Mouse (Mus musculus): ENCODE measurements around the gene Bcas3. TPM values are rescaled to one million over a fixed set of nuclear protein-coding genes. Genes with fewer than 3 reads are reported as not detected.

The Bcas3 gene
- polyA plus RNA-seq, 1 experiment from 2014 or later = 19.1 TPM

GRCm38 (mm10) chr11:85766811-85767210, 413.8 kb downstream of the Bcas3 start:
- 67% methylated on average over 6 of the region's 6 CpGs for WGBS (ENCODE audit: insufficient replicate concordance)
- peaks cover 7% of the 10 kb centered on the region; the same call in 1 of the 2 replicates for H3K4me1 ChIP-seq (ENCODE audit: control insufficient read depth, low read depth, low read length)
- no peak overlapping the region for H3K4me3 ChIP-seq (ENCODE audit: low read depth, low read length)

GRCm38 (mm10) chr11:85769740-85770139, 416.8 kb downstream of the Bcas3 start:
- H3K9ac ChIP-seq (ENCODE audit: low read depth, low read length) = no peak overlapping the region
- 67% methylated on average over 2 of the region's 2 CpGs for WGBS (ENCODE audit: insufficient replicate concordance)
- no peaks in the 10 kb centered on the region for H3K9me3 ChIP-seq (replicated peaks; ENCODE audit: control insufficient read depth, low read length)
- H3K4me2 ChIP-seq (ENCODE audit: low read depth, low read length) = no peak overlapping the region
- no peak overlapping the region for H3K27ac ChIP-seq (ENCODE audit: low read length)
- no peak for ATAC-seq (ENCODE audit: low read depth)
- peaks cover 61% of the 10 kb centered on the region for H3K27me3 ChIP-seq (ENCODE audit: control insufficient read depth, insufficient read depth, low read depth, low read length)
- no peaks in the 10 kb centered on the region for H3K36me3 ChIP-seq (ENCODE audit: control insufficient read depth, insufficient read depth)
- no peak overlapping the region for H3K4me3 ChIP-seq (ENCODE audit: low read depth, low read length)
- peaks cover 7% of the 10 kb centered on the region; the same call in 1 of the 2 replicates for H3K4me1 ChIP-seq (ENCODE audit: control insufficient read depth, low read depth, low read length)

More at GRCm38 (mm10) chr11:85766811-85767210, 413.8 kb downstream of the Bcas3 start:
- Histone ChIP-seq H3K9ac (ENCODE audit: low read depth, low read length) (no peak overlapping the region), H3K9me3 (replicated peaks; ENCODE audit: control insufficient read depth, low read length) (no peaks in the 10 kb centered on the region), H3K4me2 (ENCODE audit: low read depth, low read length) (no peak overlapping the region), H3K36me3 (ENCODE audit: control insufficient read depth, insufficient read depth) (no peaks in the 10 kb centered on the region), H3K27ac (ENCODE audit: low read length) (no peak overlapping the region), H3K27me3 (ENCODE audit: control insufficient read depth, insufficient read depth, low read depth, low read length) (peaks cover 58% of the 10 kb centered on the region)
- no peak for ATAC-seq (ENCODE audit: low read depth)

- Histone ChIP-seq H3K27ac (ENCODE audit: low read length) (no peak overlapping the region), H3K27me3 (ENCODE audit: control insufficient read depth, insufficient read depth, low read depth, low read length) (peaks cover 51% of the 10 kb centered on the region), H3K36me3 (ENCODE audit: control insufficient read depth, insufficient read depth) (no peaks in the 10 kb centered on the region), H3K9me3 (replicated peaks; ENCODE audit: control insufficient read depth, low read length) (no peaks in the 10 kb centered on the region), H3K4me2 (ENCODE audit: low read depth, low read length) (no peak overlapping the region), H3K4me3 (ENCODE audit: low read depth, low read length) (no peak overlapping the region), H3K4me1 (ENCODE audit: control insufficient read depth, low read depth, low read length) (peaks cover 7% of the 10 kb centered on the region), H3K9ac (ENCODE audit: low read depth, low read length) (no peak overlapping the region)
- no peak for ATAC-seq (ENCODE audit: low read depth)
- WGBS (ENCODE audit: insufficient replicate concordance) = 40% methylated on average over 4 of the region's 4 CpGs
These were observed 420.4 kb downstream of the Bcas3 start for GRCm38 (mm10) chr11:85773391-85773790.

GRCm38 (mm10) chr11:85774707-85775106, 421.7 kb downstream of the Bcas3 start:
- no peak overlapping the region for H3K9ac ChIP-seq (ENCODE audit: low read depth, low read length)
- H3K27me3 ChIP-seq (ENCODE audit: control insufficient read depth, insufficient read depth, low read depth, low read length) = peaks cover 57% of the 10 kb centered on the region
- 48% methylated on average over 6 of the region's 6 CpGs for WGBS (ENCODE audit: insufficient replicate concordance)

GRCm38 (mm10) chr11:85775492-85775891, 422.5 kb downstream of the Bcas3 start:
- peak; percentile 27; the same call in 1 of the 2 replicates for ATAC-seq (ENCODE audit: low read depth)
- H3K27ac ChIP-seq (ENCODE audit: low read length) = no peak overlapping the region
- 48% methylated on average over 7 of the region's 7 CpGs for WGBS (ENCODE audit: insufficient replicate concordance)

More at GRCm38 (mm10) chr11:85774707-85775106, 421.7 kb downstream of the Bcas3 start:
- Histone ChIP-seq H3K36me3 (ENCODE audit: control insufficient read depth, insufficient read depth) (no peaks in the 10 kb centered on the region), H3K9me3 (replicated peaks; ENCODE audit: control insufficient read depth, low read length) (no peaks in the 10 kb centered on the region), H3K4me2 (ENCODE audit: low read depth, low read length) (no peak overlapping the region), H3K4me3 (ENCODE audit: low read depth, low read length) (no peak overlapping the region), H3K4me1 (ENCODE audit: control insufficient read depth, low read depth, low read length) (peaks cover 2% of the 10 kb centered on the region), H3K27ac (ENCODE audit: low read length) (no peak overlapping the region)
- ATAC-seq (ENCODE audit: low read depth) = no peak

GRCm38 (mm10) chr11:85776861-85777360, 423.9 kb downstream of the Bcas3 start:
- Histone ChIP-seq H3K36me3 (ENCODE audit: control insufficient read depth, insufficient read depth) (no peaks in the 10 kb centered on the region), H3K9me3 (replicated peaks; ENCODE audit: control insufficient read depth, low read length) (no peaks in the 10 kb centered on the region), H3K9ac (ENCODE audit: low read depth, low read length) (no peak overlapping the region), H3K4me3 (ENCODE audit: low read depth, low read length) (no peak overlapping the region), H3K27me3 (ENCODE audit: control insufficient read depth, insufficient read depth, low read depth, low read length) (peaks cover 67% of the 10 kb centered on the region), H3K4me1 (ENCODE audit: control insufficient read depth, low read depth, low read length) (no peaks in the 10 kb centered on the region; the same call in none of the 2 replicates), H3K4me2 (ENCODE audit: low read depth, low read length) (no peak overlapping the region), H3K27ac (ENCODE audit: low read length) (no peak overlapping the region)
- no peak for ATAC-seq (ENCODE audit: low read depth)
- 64% methylated on average over 7 of the region's 7 CpGs for whole genome bisulfite sequencing (ENCODE audit: insufficient replicate concordance)

More at GRCm38 (mm10) chr11:85775492-85775891, 422.5 kb downstream of the Bcas3 start:
- Histone ChIP-seq H3K4me2 (ENCODE audit: low read depth, low read length) (no peak overlapping the region), H3K27me3 (ENCODE audit: control insufficient read depth, insufficient read depth, low read depth, low read length) (peaks cover 62% of the 10 kb centered on the region), H3K4me3 (ENCODE audit: low read depth, low read length) (no peak overlapping the region), H3K9me3 (replicated peaks; ENCODE audit: control insufficient read depth, low read length) (no peaks in the 10 kb centered on the region), H3K9ac (ENCODE audit: low read depth, low read length) (no peak overlapping the region), H3K36me3 (ENCODE audit: control insufficient read depth, insufficient read depth) (no peaks in the 10 kb centered on the region), H3K4me1 (ENCODE audit: control insufficient read depth, low read depth, low read length) (no peaks in the 10 kb centered on the region; the same call in none of the 2 replicates)

GRCm38 (mm10) chr11:85777950-85778349, 425.0 kb downstream of the Bcas3 start:
- ATAC-seq (ENCODE audit: low read depth) = no peak
- Histone ChIP-seq H3K9ac (ENCODE audit: low read depth, low read length) (no peak overlapping the region), H3K36me3 (ENCODE audit: control insufficient read depth, insufficient read depth) (no peaks in the 10 kb centered on the region), H3K4me1 (ENCODE audit: control insufficient read depth, low read depth, low read length) (no peaks in the 10 kb centered on the region; the same call in none of the 2 replicates), H3K27ac (ENCODE audit: low read length) (no peak overlapping the region), H3K4me3 (ENCODE audit: low read depth, low read length) (no peak overlapping the region), H3K27me3 (ENCODE audit: control insufficient read depth, insufficient read depth, low read depth, low read length) (peaks cover 61% of the 10 kb centered on the region), H3K4me2 (ENCODE audit: low read depth, low read length) (no peak overlapping the region), H3K9me3 (replicated peaks; ENCODE audit: control insufficient read depth, low read length) (no peaks in the 10 kb centered on the region)
- WGBS (ENCODE audit: insufficient replicate concordance) = 56% methylated on average over 2 of the region's 2 CpGs

GRCm38 (mm10) chr11:85780303-85780702, 427.3 kb downstream of the Bcas3 start:
- no peak overlapping the region for H3K4me3 ChIP-seq (ENCODE audit: low read depth, low read length)
- 53% methylated on average over 4 of the region's 4 CpGs for WGBS (ENCODE audit: insufficient replicate concordance)
- no peak overlapping the region for H3K9ac ChIP-seq (ENCODE audit: low read depth, low read length)
- no peaks in the 10 kb centered on the region; the same call in none of the 2 replicates for H3K4me1 ChIP-seq (ENCODE audit: control insufficient read depth, low read depth, low read length)
- H3K36me3 ChIP-seq (ENCODE audit: control insufficient read depth, insufficient read depth) = no peaks in the 10 kb centered on the region
- peaks cover 69% of the 10 kb centered on the region for H3K27me3 ChIP-seq (ENCODE audit: control insufficient read depth, insufficient read depth, low read depth, low read length)
- H3K4me2 ChIP-seq (ENCODE audit: low read depth, low read length) = no peak overlapping the region
- no peaks in the 10 kb centered on the region for H3K9me3 ChIP-seq (replicated peaks; ENCODE audit: control insufficient read depth, low read length)
- ATAC-seq (ENCODE audit: low read depth) = no peak
- H3K27ac ChIP-seq (ENCODE audit: low read length) = no peak overlapping the region

- Histone ChIP-seq H3K4me2 (ENCODE audit: low read depth, low read length) (no peak overlapping the region), H3K36me3 (ENCODE audit: control insufficient read depth, insufficient read depth) (no peaks in the 10 kb centered on the region), H3K9ac (ENCODE audit: low read depth, low read length) (no peak overlapping the region), H3K27ac (ENCODE audit: low read length) (no peak overlapping the region), H3K27me3 (ENCODE audit: control insufficient read depth, insufficient read depth, low read depth, low read length) (peaks cover 38% of the 10 kb centered on the region), H3K4me3 (ENCODE audit: low read depth, low read length) (no peak overlapping the region), H3K4me1 (ENCODE audit: control insufficient read depth, low read depth, low read length) (peaks cover 26% of the 10 kb centered on the region), H3K9me3 (replicated peaks; ENCODE audit: control insufficient read depth, low read length) (no peaks in the 10 kb centered on the region)
- WGBS (ENCODE audit: insufficient replicate concordance) = 66% methylated on average over 3 of the region's 3 CpGs
- ATAC-seq (ENCODE audit: low read depth) = no peak
These were observed 433.2 kb downstream of the Bcas3 start for GRCm38 (mm10) chr11:85786113-85786718.
